Mouse (Mus musculus) cortical plate, adult 2 months (tissue): Measurements from ENCODE around the gene Gng12.

Experiments
- CTCF ChIP-seq: fragments of 200-500 bp; IDR thresholded peaks from 2 replicates; pipeline ENCODE4 v1.5.1; 2011; ENCODE audit warnings: mild to moderate bottlenecking, control low read depth, low read length; ENCODE audit not compliant: insufficient read depth; ENCODE audit errors: extremely low read depth
- POLR2A ChIP-seq: fragments of 200-500 bp; IDR thresholded peaks from 2 replicates; pipeline ENCODE4 v1.6.1; 2011; ENCODE audit warnings: mild to moderate bottlenecking, low read length, control low read depth; ENCODE audit not compliant: insufficient read depth; ENCODE audit errors: extremely low read depth

DNA sequence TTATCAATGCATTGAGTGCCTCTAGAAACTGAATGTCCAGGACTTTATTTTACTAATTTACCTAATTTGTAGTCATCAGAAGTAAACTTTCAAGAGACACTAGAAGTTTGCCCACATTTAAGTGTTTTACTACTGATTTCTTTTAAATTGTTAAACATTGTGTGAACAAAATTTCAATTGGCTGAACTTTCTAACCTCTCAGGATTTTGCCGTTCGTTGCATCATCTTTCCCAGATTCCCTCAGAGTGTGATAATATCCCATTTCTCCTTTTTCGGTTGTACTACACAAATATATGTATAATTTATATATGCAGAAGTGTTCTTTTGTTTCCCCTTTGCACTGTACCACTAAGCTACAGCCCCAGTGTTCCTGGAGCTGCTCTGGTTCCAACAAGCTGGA is 133.8 kb downstream of the Gng12 start:
- TF ChIP-seq CTCF (no peak), POLR2A (no peak)
